Mouse (Mus musculus): Measurements from ENCODE around the gene Hk3. TPM values are rescaled to one million over a fixed set of nuclear protein-coding genes. Genes with fewer than 3 reads are reported as not detected.

Gene Hk3
- not detected for polyA plus RNA-seq (2014; fragmentation: Illumina TruSeq; extraction: RNeasy Lipid Tissue Mini Kit (QIAGEN cat#74804); ENCODE audit: low read depth, low replicate concordance)

DNA sequence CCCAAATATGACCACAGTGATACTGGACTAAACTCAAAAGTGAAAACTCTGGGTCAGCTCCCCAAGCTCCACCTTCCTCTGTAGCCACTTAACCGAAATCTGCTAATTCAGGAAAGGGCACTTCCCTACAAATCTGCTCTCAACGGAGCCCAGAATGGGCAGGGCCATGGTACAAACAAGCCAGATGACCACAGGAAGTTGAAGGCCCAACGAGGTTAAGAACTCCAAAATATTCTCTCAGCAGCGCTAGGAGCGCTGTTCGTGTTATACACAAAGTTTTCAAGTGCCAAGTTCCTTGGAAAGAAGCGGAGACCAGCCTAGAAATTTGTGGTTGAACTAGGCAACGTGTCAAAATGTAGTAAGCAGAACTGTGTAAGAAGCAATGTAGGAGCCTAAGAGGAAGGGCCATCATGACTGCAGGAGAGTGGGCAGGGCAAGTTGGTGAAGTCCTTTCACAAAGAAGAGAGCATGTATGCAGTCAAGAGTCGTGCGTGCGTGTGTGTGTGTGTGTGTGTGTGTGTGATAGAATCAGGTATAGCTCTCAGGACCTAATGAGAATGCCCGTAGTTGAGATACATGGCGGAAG, at the start of gene Hk3:
Gene Hk3 (minus strand): TSS at position 192 of the 586 bp plus-strand sequence.

Other genes starting within 250 kb of the Hk3 start
- not detected for gene Eif4e1b, start 237.4 kb downstream of the Hk3 start, polyA plus RNA-seq (2014; fragmentation: Illumina TruSeq; extraction: RNeasy Lipid Tissue Mini Kit (QIAGEN cat#74804); ENCODE audit: low read depth, low replicate concordance)
- 4.6 TPM for gene Tspan17, start 232.0 kb downstream of the Hk3 start, polyA plus RNA-seq (2014; fragmentation: Illumina TruSeq; extraction: RNeasy Lipid Tissue Mini Kit (QIAGEN cat#74804); ENCODE audit: low read depth, low replicate concordance)
- gene Unc5a, start 72.0 kb downstream of the Hk3 start, polyA plus RNA-seq (2014; fragmentation: Illumina TruSeq; extraction: RNeasy Lipid Tissue Mini Kit (QIAGEN cat#74804); ENCODE audit: low read depth, low replicate concordance): not detected
- gene Uimc1, start 78.9 kb upstream of the Hk3 start, polyA plus RNA-seq (2014; fragmentation: Illumina TruSeq; extraction: RNeasy Lipid Tissue Mini Kit (QIAGEN cat#74804); ENCODE audit: low read depth, low replicate concordance): 52.8 TPM
- 21.7 TPM for gene Zfp346, start 83.9 kb upstream of the Hk3 start, polyA plus RNA-seq (2014; fragmentation: Illumina TruSeq; extraction: RNeasy Lipid Tissue Mini Kit (QIAGEN cat#74804); ENCODE audit: low read depth, low replicate concordance)
- not detected for gene Gm17617, start 112.2 kb upstream of the Hk3 start, polyA plus RNA-seq (2014; fragmentation: Illumina TruSeq; extraction: RNeasy Lipid Tissue Mini Kit (QIAGEN cat#74804); ENCODE audit: low read depth, low replicate concordance)
- 0.41 TPM for gene Fgfr4, start 131.3 kb upstream of the Hk3 start, polyA plus RNA-seq (2014; fragmentation: Illumina TruSeq; extraction: RNeasy Lipid Tissue Mini Kit (QIAGEN cat#74804); ENCODE audit: low read depth, low replicate concordance)
- gene Nsd1, start 188.4 kb upstream of the Hk3 start, polyA plus RNA-seq (2014; fragmentation: Illumina TruSeq; extraction: RNeasy Lipid Tissue Mini Kit (QIAGEN cat#74804); ENCODE audit: low read depth, low replicate concordance): 87.9 TPM